Mouse (Mus musculus): ENCODE results near the gene Lrrc8b.

The Lrrc8b gene

GRCm38 (mm10) chr5:105425587-105425986 lies 10.0 kb downstream of the Lrrc8b start:
- DNase-seq, result no peak

- DNase-seq, result no peak
Measured at GRCm38 (mm10) chr5:105427326-105427725, 11.8 kb downstream of the Lrrc8b start.

- peak; percentile 23 to 57 for DNase-seq
Measured at GRCm38 (mm10) chr5:105428265-105428974, 12.8 kb downstream of the Lrrc8b start.

GRCm38 (mm10) chr5:105430148-105430547 lies 14.6 kb downstream of the Lrrc8b start:
- DNase-seq, result no peak

GRCm38 (mm10) chr5:105439608-105440007 lies 24.0 kb downstream of the Lrrc8b start:
- DNase-seq, result no peak

- DNase-seq, result no peak
Measured at GRCm38 (mm10) chr5:105440992-105441535, 25.5 kb downstream of the Lrrc8b start.

- DNase-seq, result no peak
Measured at GRCm38 (mm10) chr5:105442212-105443000, 26.8 kb downstream of the Lrrc8b start.

GRCm38 (mm10) chr5:105443057-105443815 lies 27.7 kb downstream of the Lrrc8b start:
- DNase-seq, result peak; percentile 44 to 63

GRCm38 (mm10) chr5:105445686-105446085 lies 30.1 kb downstream of the Lrrc8b start:
- no peak for DNase-seq

- no peak for DNase-seq
Measured at GRCm38 (mm10) chr5:105454105-105454504, 38.5 kb downstream of the Lrrc8b start.

GRCm38 (mm10) chr5:105459077-105459476 lies 43.5 kb downstream of the Lrrc8b start:
- no peak for DNase-seq

- DNase-seq, result no peak
Measured at GRCm38 (mm10) chr5:105460551-105460950, 45.0 kb downstream of the Lrrc8b start.

- no peak for DNase-seq
Measured at GRCm38 (mm10) chr5:105461076-105461475, 45.5 kb downstream of the Lrrc8b start.

- no peak for DNase-seq
Measured at GRCm38 (mm10) chr5:105464671-105465070, 49.1 kb downstream of the Lrrc8b start.

GRCm38 (mm10) chr5:105465550-105465949 lies 50.0 kb downstream of the Lrrc8b start:
- DNase-seq, result no peak

- DNase-seq, result no peak
Measured at GRCm38 (mm10) chr5:105466471-105466902, 50.9 kb downstream of the Lrrc8b start.

GRCm38 (mm10) chr5:105467271-105467670 lies 51.7 kb downstream of the Lrrc8b start:
- DNase-seq, result no peak

- no peak for DNase-seq
Measured at GRCm38 (mm10) chr5:105472983-105473705, 57.6 kb downstream of the Lrrc8b start.

GRCm38 (mm10) chr5:105477527-105477926 lies 62.0 kb downstream of the Lrrc8b start:
- DNase-seq, result no peak

- no peak for DNase-seq
Measured at GRCm38 (mm10) chr5:105479673-105480072, 64.1 kb downstream of the Lrrc8b start.

- no peak for DNase-seq
Measured at GRCm38 (mm10) chr5:105480561-105480960, 65.0 kb downstream of the Lrrc8b start.

GRCm38 (mm10) chr5:105483632-105484031 lies 68.1 kb downstream of the Lrrc8b start:
- no peak for DNase-seq
